Mouse (Mus musculus) G1E (cell line): ENCODE data around the gene Gtpbp1. TPM values are rescaled to one million over a fixed set of nuclear protein-coding genes. Genes with fewer than 3 reads are reported as not detected.

Experiments
- ATAC-seq: 2 replicates; pipeline ENCODE4 v1.8.0; 2016; ENCODE audit warnings: mild to moderate bottlenecking; ENCODE audit not compliant: insufficient number of reproducible peaks, poor library complexity, low FRiP score, severe bottlenecking; ENCODE audit errors: extremely low read depth
- DNase-seq: peaks from one replicate; pipeline ENCODE4 v3.0.0; 2012; ENCODE audit warnings: low spot score
- H3K27me3 ChIP-seq: 2 replicates; pipeline ENCODE4 v1.6.1; 2012; ENCODE audit warnings: mild to moderate bottlenecking, low read length, inconsistent platforms; ENCODE audit not compliant: insufficient read depth
- H3K36me3 ChIP-seq: replicated peaks from 2 replicates; pipeline ENCODE3; 2012; ENCODE audit warnings: mild to moderate bottlenecking, inconsistent platforms
- H3K4me1 ChIP-seq: 2 replicates; pipeline ENCODE4 v1.6.1; 2012; ENCODE audit warnings: low read depth, low read length, inconsistent platforms, mixed read lengths; ENCODE audit not compliant: insufficient read depth
- H3K4me3 ChIP-seq: 2 replicates; pipeline ENCODE4 v1.5.1; 2012; ENCODE audit warnings: low read depth, mild to moderate bottlenecking, inconsistent platforms, low read length, moderate library complexity, mixed read lengths
- H3K9me3 ChIP-seq: replicated peaks from 2 replicates; pipeline ENCODE4 v1.6.1; 2012; ENCODE audit warnings: inconsistent platforms
- CTCF ChIP-seq: IDR thresholded peaks from 2 replicates; pipeline ENCODE4 v1.5.1; 2012; ENCODE audit warnings: low read depth, low read length, inconsistent platforms, mixed read lengths
- GATA1 ChIP-seq: IDR thresholded peaks from 2 replicates; pipeline ENCODE4 v1.6.1; 2012; ENCODE audit warnings: borderline replicate concordance, low read length, inconsistent platforms, mixed read lengths
- GATA2 ChIP-seq: IDR thresholded peaks from 2 replicates; pipeline ENCODE4 v1.6.1; 2012; ENCODE audit warnings: low read depth, low read length, inconsistent platforms, borderline replicate concordance
- POLR2AphosphoS5 ChIP-seq: IDR thresholded peaks from 2 replicates; pipeline ENCODE4 v1.6.1; 2012; ENCODE audit warnings: low read depth, low read length, inconsistent platforms; ENCODE audit not compliant: insufficient replicate concordance
- TAL1 ChIP-seq: conservative IDR thresholded peaks from 2 replicates; pipeline ENCODE4 v1.6.1; 2012; ENCODE audit warnings: low read depth, low read length, inconsistent platforms, mixed read lengths
- polyA plus RNA-seq: library from polyadenylated mRNA; stranded (reverse); fragments of >175 nt; gene quantifications from 2 replicates; pipeline ENCODE4 v1.2.3, GENCODE M21; 2012
- total RNA-seq, 2 experiments: library from RNA; stranded (forward) in 1 of 2; stranded (reverse) in 1 of 2; fragments of 200-1000 nt in 1 of 2; fragments of >200 nt in 1 of 2; fragmentation: Nextera tagmentation in 1 of 2; gene quantifications; 2 replicates each; pipeline ENCODE4 v1.2.3; 2014 to 2017

Gene Gtpbp1
- total and polyA plus RNA-seq, 3 experiments, result 54.8 to 108 (median 63.7) TPM

DNA sequence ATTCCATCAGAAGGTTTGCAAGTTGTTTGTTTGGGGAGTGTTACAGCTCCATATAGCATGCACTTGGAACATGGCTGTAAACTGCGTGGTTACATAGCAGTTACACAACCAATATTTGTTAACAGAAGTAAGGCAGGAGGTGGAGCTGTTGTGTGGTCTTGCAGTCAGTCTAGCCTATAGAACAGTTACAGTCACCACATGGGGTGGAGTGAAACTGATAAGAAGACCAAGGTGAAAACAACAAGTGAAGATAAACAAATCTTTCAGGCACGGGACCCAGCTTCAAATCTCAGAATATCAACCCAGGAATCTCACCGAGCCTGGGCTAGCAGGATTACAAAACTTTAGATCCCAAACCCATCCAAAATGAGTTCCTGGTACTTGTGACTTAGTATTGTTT, 50.1 kb downstream of the Gtpbp1 start:
- H3K27me3 ChIP-seq, result peaks cover 12% of the 10 kb centered on the region
- ATAC-seq (no peak), DNase-seq (peak; percentile 19)
- H3K36me3 ChIP-seq, result peaks cover 44% of the 10 kb centered on the region
- no peaks in the 10 kb centered on the region for H3K9me3 ChIP-seq
- no peak overlapping the region; the same call in 1 of the 2 replicates for H3K4me3 ChIP-seq
- TF ChIP-seq CTCF, result no peak
- TF ChIP-seq TAL1, result no peak
- H3K4me1 ChIP-seq, result peaks cover 40% of the 10 kb centered on the region

DNA sequence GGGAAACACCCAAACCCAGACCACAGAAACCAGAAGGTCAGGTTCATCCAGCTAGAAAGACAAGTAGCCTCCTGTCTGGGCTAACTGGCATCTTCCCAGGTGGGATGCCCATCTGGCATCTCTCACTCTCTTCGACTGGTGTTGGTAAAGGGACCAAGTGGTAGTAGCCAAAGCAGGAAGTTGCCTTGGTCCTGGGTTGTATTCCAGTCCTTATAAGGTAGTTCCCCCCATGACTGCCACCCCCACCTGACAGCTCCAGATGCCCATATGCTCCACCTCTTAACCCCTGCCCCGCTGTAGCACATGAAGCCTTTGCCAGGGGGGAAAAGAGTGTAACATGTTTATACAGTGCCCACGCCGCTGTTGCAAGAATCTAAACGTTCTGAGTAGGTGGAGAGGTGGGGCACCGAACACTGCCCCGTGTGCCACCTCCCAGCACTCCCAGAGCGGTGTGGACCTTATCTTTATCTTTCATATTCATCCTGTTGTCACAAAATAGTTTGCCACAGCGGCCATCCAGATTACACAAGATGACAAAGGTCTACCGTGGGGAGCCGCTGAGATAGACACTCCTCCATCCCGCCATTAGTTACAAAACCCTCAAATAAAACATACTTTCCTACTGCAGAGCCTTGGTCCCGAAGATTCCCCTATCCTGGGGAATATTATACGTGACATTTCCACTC, 50.7 kb downstream of the Gtpbp1 start:
- TF ChIP-seq CTCF, result no peak
- no peak for TF ChIP-seq TAL1
- no peak for TF ChIP-seq GATA2
- no peak for TF ChIP-seq POLR2AphosphoS5
- TF ChIP-seq GATA1, result no peak
- no peaks in the 10 kb centered on the region for H3K9me3 ChIP-seq
- H3K4me3 ChIP-seq, result peak overlapping the region; percentile 87
- peaks cover 39% of the 10 kb centered on the region for H3K4me1 ChIP-seq
- DNase-seq (peak; percentile 26), ATAC-seq (no peak)
- H3K36me3 ChIP-seq, result peaks cover 40% of the 10 kb centered on the region
- peaks cover 12% of the 10 kb centered on the region for H3K27me3 ChIP-seq

DNA sequence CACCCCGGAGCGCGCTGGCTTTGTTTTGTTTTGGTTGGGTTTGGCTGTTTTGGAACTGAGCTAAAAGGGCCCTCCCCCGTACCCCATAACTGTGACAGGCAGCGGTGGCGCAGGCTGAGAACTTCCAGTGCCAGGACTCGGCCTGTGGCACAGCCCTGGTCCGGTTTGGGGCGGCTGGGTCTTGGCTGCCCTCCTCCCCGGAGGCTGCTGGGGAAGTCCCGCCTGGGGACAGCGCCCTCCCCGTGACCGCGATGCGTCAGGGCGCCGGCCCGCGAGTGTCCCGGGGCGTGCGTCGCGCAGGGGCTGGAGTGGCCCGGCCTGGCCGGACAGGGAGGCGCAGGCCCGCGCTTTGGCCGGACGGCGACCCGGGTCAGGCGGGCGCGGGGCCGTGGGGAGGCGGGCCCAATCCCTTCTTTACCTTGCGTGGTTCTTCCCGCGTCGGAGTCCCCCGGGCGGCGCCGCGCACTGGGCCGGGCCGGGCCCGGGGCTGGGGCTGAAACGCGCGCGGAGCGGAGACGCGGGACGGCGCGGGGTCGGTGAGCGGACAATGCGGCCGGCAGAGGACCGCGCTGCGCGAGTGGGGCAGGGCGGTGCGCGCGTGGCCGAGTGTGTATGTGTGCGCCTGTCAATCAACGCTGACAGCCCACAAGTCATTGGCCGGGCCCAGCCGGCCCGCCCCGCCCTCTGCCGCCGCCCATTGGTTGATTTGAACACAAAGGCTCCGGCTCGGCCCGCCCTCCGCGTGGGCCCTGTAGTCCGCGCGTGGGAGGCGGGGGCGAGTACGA, 51.5 kb downstream of the Gtpbp1 start, which contains the start of gene Sun2:
Sun2 (minus strand) TSS at position 616 of the 785 bp plus-strand sequence.
- Histone ChIP-seq H3K36me3 (peaks cover 32% of the 10 kb centered on the region), H3K27me3 (peaks cover 12% of the 10 kb centered on the region), H3K9me3 (no peaks in the 10 kb centered on the region), H3K4me3 (peak within 1 kb of the TSS; percentile 87), H3K4me1 (peaks cover 39% of the 10 kb centered on the region)
- TF ChIP-seq GATA1 (no peak), GATA2 (no peak), TAL1 (no peak), CTCF (no peak), POLR2AphosphoS5 (no peak)
- DNase-seq (peak; percentile 96), ATAC-seq (peak; percentile 60)

DNA sequence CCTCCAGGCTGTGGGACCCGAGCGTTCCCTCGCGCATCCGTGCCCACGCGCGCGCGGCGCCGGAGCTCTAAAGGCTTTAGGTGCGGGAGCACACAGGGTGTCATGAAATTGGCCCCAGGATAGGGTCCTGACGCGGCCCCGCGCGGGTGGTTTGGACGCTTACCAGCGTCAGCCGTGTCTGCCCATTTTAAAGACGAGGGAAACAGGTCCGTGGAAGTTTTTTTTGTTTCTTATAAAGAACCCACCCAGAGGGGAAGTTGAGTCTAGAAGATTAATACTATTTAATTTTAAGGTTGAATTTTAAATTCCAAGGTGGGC, 52.0 kb downstream of the Gtpbp1 start:
- no peak for DNase-seq
- peak overlapping the region; percentile 87 for H3K4me3 ChIP-seq
- H3K36me3 ChIP-seq, result peaks cover 27% of the 10 kb centered on the region
- H3K4me1 ChIP-seq, result peaks cover 39% of the 10 kb centered on the region
- TF ChIP-seq CTCF, result no peak
- TF ChIP-seq GATA1, result no peak
- no peak for TF ChIP-seq TAL1
- TF ChIP-seq GATA2, result no peak
- TF ChIP-seq POLR2AphosphoS5, result no peak
- no peaks in the 10 kb centered on the region for H3K9me3 ChIP-seq
- ATAC-seq, result no peak
- peaks cover 12% of the 10 kb centered on the region for H3K27me3 ChIP-seq

DNA sequence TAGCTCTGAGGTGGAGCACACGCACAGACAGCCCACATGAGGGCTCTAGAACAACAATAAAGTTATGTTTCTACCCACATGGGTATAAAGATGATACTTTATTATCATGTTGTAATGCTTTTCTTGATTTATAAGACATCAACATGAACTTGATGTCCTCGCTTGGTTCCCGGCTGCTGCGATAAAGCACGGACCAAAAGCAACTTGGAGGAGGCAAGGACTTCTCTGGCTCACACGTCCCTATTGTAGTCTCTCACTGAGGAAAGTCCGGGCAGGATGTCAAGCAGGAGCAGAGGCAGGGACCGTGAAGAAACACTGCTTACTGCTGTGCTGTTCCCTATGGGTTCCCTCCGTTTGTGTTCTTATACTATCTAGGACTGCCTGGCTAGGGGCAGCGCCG, 53.4 kb downstream of the Gtpbp1 start:
- TF ChIP-seq POLR2AphosphoS5 (no peak), CTCF (no peak), GATA2 (no peak), TAL1 (no peak), GATA1 (no peak)
- H3K4me1 ChIP-seq, result peaks cover 37% of the 10 kb centered on the region
- ATAC-seq (no peak), DNase-seq (no peak)
- H3K27me3 ChIP-seq, result peaks cover 23% of the 10 kb centered on the region
- no peak overlapping the region for H3K4me3 ChIP-seq
- no peaks in the 10 kb centered on the region for H3K9me3 ChIP-seq
- peaks cover 13% of the 10 kb centered on the region for H3K36me3 ChIP-seq

DNA sequence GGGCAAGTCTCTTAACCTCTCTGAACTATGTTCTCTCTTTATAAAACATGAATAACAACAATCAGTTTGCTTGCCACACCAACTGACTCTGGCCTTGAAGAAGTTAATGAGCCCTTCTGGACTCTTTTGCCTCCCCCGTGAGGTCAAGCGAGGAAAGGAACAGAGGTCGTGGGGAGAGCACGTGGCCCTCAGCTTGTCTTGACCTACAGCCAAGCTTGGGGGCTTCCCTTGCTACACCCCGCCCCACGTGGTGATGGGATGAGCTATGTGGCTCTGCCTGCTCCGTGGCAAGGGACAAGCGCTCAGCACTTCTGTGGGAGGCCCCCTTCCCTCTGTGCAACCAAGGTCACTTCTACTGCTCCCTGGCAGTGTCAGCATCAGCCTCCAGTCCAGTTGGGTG, 54.1 kb downstream of the Gtpbp1 start:
- DNase-seq (no peak), ATAC-seq (no peak)
- peaks cover 30% of the 10 kb centered on the region for H3K4me1 ChIP-seq
- H3K4me3 ChIP-seq, result no peak overlapping the region
- H3K9me3 ChIP-seq, result no peaks in the 10 kb centered on the region
- peaks cover 28% of the 10 kb centered on the region for H3K27me3 ChIP-seq
- peaks cover 6% of the 10 kb centered on the region for H3K36me3 ChIP-seq
- no peak for TF ChIP-seq GATA2
- no peak for TF ChIP-seq POLR2AphosphoS5
- TF ChIP-seq GATA1, result no peak
- no peak for TF ChIP-seq TAL1
- TF ChIP-seq CTCF, result no peak
